Mouse (Mus musculus) MEL (cell line): ENCODE results near the gene Arl15. TPM values are rescaled to one million over a fixed set of nuclear protein-coding genes. Genes with fewer than 3 reads are reported as not detected.

Experiments used
- DNase-seq: peaks from one replicate; pipeline ENCODE4 v3.0.0; 2011; ENCODE audit warnings: low read depth, low spot score
- H3K27ac ChIP-seq: 2 replicates; pipeline ENCODE4 v1.5.1; 2012; ENCODE audit warnings: low read depth, mild to moderate bottlenecking, control low read depth, low read length, moderate library complexity; ENCODE audit not compliant: control insufficient read depth
- H3K27me3 ChIP-seq, 2 experiments: fragments of 150-350 bp in 1 of 2; sonication (generic) in 1 of 2; 2 replicates each; pipeline ENCODE4 v1.6.1; 2012; ENCODE audit warnings: low read length in 2 of 2, mild to moderate bottlenecking in 2 of 2, improper control_type of control experiment in 1 of 2, moderate library complexity in 1 of 2; ENCODE audit not compliant: insufficient read depth in 2 of 2, control insufficient read depth in 1 of 2
- H3K36me3 ChIP-seq, 2 experiments: 2 replicates each; pipeline ENCODE4 v1.6.1; 2012 to 2014; ENCODE audit warnings: low read length in 2 of 2, improper control_type of control experiment in 1 of 2, inconsistent platforms in 1 of 2, mild to moderate bottlenecking in 1 of 2; ENCODE audit not compliant: insufficient read depth in 2 of 2, control insufficient read depth in 1 of 2
- H3K4me1 ChIP-seq, 2 experiments: fragments of 150-350 bp in 1 of 2; sonication (generic) in 1 of 2; 2 replicates each; pipeline ENCODE4 v1.6.1; 2012; ENCODE audit warnings: low read length in 2 of 2, improper control_type of control experiment in 1 of 2, mild to moderate bottlenecking in 1 of 2; ENCODE audit not compliant: insufficient read depth in 2 of 2, control insufficient read depth in 1 of 2
- H3K4me3 ChIP-seq, 2 experiments: fragments of 150-350 bp in 1 of 2; sonication (generic) in 1 of 2; 2 replicates each; pipeline ENCODE4 v1.5.1; 2012; ENCODE audit warnings: low read depth in 2 of 2, low read length in 2 of 2, mild to moderate bottlenecking in 2 of 2, moderate library complexity in 2 of 2, control low read depth in 1 of 2, improper control_type of control experiment in 1 of 2; ENCODE audit not compliant: control insufficient read depth in 1 of 2, insufficient read depth in 1 of 2
- H3K79me2 ChIP-seq: 2 replicates; pipeline ENCODE4 v1.6.1; 2012; ENCODE audit warnings: mild to moderate bottlenecking, low read length, moderate library complexity; ENCODE audit not compliant: control insufficient read depth, poor library complexity, insufficient read depth
- H3K9ac ChIP-seq: 2 replicates; pipeline ENCODE4 v1.6.1; 2012; ENCODE audit warnings: low read depth, mild to moderate bottlenecking, control low read depth, low read length, moderate library complexity; ENCODE audit not compliant: control insufficient read depth, poor library complexity, severe bottlenecking
- H3K9me3 ChIP-seq: fragments of 150-350 bp; sonication (generic); replicated peaks from 2 replicates; pipeline ENCODE4 v1.6.1; 2012; ENCODE audit warnings: mild to moderate bottlenecking, low read length, improper control_type of control experiment, moderate library complexity; ENCODE audit not compliant: insufficient read depth
- BHLHE40 ChIP-seq: IDR thresholded peaks from 2 replicates; pipeline ENCODE4 v1.6.1; 2012; ENCODE audit warnings: low read depth, mild to moderate bottlenecking, inconsistent platforms, low read length, improper control_type of control experiment, borderline replicate concordance
- CHD2 ChIP-seq: IDR thresholded peaks from 2 replicates; pipeline ENCODE4 v1.6.1; 2011; ENCODE audit warnings: low read length, improper control_type of control experiment
- CTCF ChIP-seq, 3 experiments: IDR thresholded peaks in 2 of 3; conservative IDR thresholded peaks in 1 of 3; 2 replicates each; pipeline ENCODE4 v1.5.1; 2011 to 2012; ENCODE audit warnings: low read length in 3 of 3, low read depth in 2 of 3, mild to moderate bottlenecking in 2 of 3, improper control_type of control experiment in 1 of 3, inconsistent platforms in 1 of 3, mixed read lengths in 1 of 3, moderate library complexity in 1 of 3; ENCODE audit not compliant: control insufficient read depth in 1 of 3, insufficient read depth in 1 of 3, poor library complexity in 1 of 3, severe bottlenecking in 1 of 3
- ELF1 ChIP-seq: IDR thresholded peaks from 2 replicates; pipeline ENCODE4 v1.6.1; 2014; ENCODE audit warnings: low read depth, mild to moderate bottlenecking, inconsistent platforms, low read length, improper control_type of control experiment, moderate library complexity
- EP300 ChIP-seq, 2 experiments: IDR thresholded peaks; 2 replicates each; pipeline ENCODE4 v1.6.1; 2011; ENCODE audit warnings: improper control_type of control experiment in 2 of 2, low read length in 2 of 2, low read depth in 1 of 2, mild to moderate bottlenecking in 1 of 2
- ETS1 ChIP-seq: IDR thresholded peaks from 2 replicates; pipeline ENCODE4 v1.6.1; 2012; ENCODE audit warnings: low read depth, mild to moderate bottlenecking, inconsistent platforms, low read length, improper control_type of control experiment, moderate library complexity
- GATA1 ChIP-seq: IDR thresholded peaks from 2 replicates; pipeline ENCODE4 v1.6.1; 2011; ENCODE audit warnings: low read depth, low read length, improper control_type of control experiment
- HCFC1 ChIP-seq: IDR thresholded peaks from 2 replicates; pipeline ENCODE4 v1.6.1; 2012; ENCODE audit warnings: low read depth, mild to moderate bottlenecking, inconsistent platforms, low read length, improper control_type of control experiment, moderate library complexity
- MAZ ChIP-seq: IDR thresholded peaks from 2 replicates; pipeline ENCODE4 v1.6.1; 2012; ENCODE audit warnings: low read depth, mild to moderate bottlenecking, inconsistent platforms, low read length, improper control_type of control experiment
- MXI1 ChIP-seq: IDR thresholded peaks from 2 replicates; pipeline ENCODE4 v1.6.1; 2011; ENCODE audit warnings: mild to moderate bottlenecking, low read depth, low read length, improper control_type of control experiment
- POLR2AphosphoS2 ChIP-seq: IDR thresholded peaks from 2 replicates; pipeline ENCODE4 v1.6.1; 2011; ENCODE audit warnings: low read length, improper control_type of control experiment
- POLR2AphosphoS5 ChIP-seq: IDR thresholded peaks from 2 replicates; pipeline ENCODE4 v1.6.1; 2012; ENCODE audit warnings: low read depth, borderline replicate concordance, mild to moderate bottlenecking, inconsistent platforms, low read length, moderate library complexity, mixed read lengths
- RCOR1 ChIP-seq: IDR thresholded peaks from 2 replicates; pipeline ENCODE4 v1.6.1; 2012; ENCODE audit warnings: low read depth, mild to moderate bottlenecking, inconsistent platforms, low read length, improper control_type of control experiment
- SIN3A ChIP-seq: IDR thresholded peaks from 2 replicates; pipeline ENCODE4 v1.6.1; 2012; ENCODE audit warnings: low read length, improper control_type of control experiment, inconsistent platforms
- SMC3 ChIP-seq: IDR thresholded peaks from 2 replicates; pipeline ENCODE4 v1.6.1; 2011; ENCODE audit warnings: low read depth, low read length, improper control_type of control experiment
- TAL1 ChIP-seq: IDR thresholded peaks from 2 replicates; pipeline ENCODE4 v1.6.1; 2012; ENCODE audit warnings: mild to moderate bottlenecking, inconsistent platforms, low read length, moderate library complexity, mixed read lengths
- TBP ChIP-seq: IDR thresholded peaks from 2 replicates; pipeline ENCODE4 v1.8.0; 2011; ENCODE audit warnings: low read depth, low read length, improper control_type of control experiment
- TCF12 ChIP-seq: IDR thresholded peaks from 2 replicates; pipeline ENCODE4 v1.6.1; 2014; ENCODE audit warnings: low read depth, mild to moderate bottlenecking, inconsistent platforms, low read length, improper control_type of control experiment, moderate library complexity
- ZMIZ1 ChIP-seq: IDR thresholded peaks from 2 replicates; pipeline ENCODE4 v1.6.1; 2012; ENCODE audit warnings: low read depth, mild to moderate bottlenecking, inconsistent platforms, low read length, improper control_type of control experiment, moderate library complexity
- polyA plus RNA-seq, 2 experiments: library from polyadenylated mRNA; stranded (reverse) in 1 of 2; unstranded in 1 of 2; fragments of >175 nt in 1 of 2; fragments of >200 nt in 1 of 2; gene quantifications; 2 replicates each; pipeline versions ENCODE4 v1.2.1 to v1.2.4; 2012; ENCODE audit warnings: low replicate concordance in 2 of 2, low read depth in 1 of 2; ENCODE audit not compliant: insufficient read length in 2 of 2, insufficient read depth in 1 of 2, missing spikeins in 1 of 2
- total RNA-seq: library from RNA; depleted of rRNA; stranded (reverse); fragments of 300-350 nt; gene quantifications from 2 replicates; pipeline ENCODE4 v1.2.3, GENCODE M21; 2012

Arl15 gene
- total and polyA plus RNA-seq, 3 experiments = 3.6 to 5.8 TPM; not detected in 1

DNA sequence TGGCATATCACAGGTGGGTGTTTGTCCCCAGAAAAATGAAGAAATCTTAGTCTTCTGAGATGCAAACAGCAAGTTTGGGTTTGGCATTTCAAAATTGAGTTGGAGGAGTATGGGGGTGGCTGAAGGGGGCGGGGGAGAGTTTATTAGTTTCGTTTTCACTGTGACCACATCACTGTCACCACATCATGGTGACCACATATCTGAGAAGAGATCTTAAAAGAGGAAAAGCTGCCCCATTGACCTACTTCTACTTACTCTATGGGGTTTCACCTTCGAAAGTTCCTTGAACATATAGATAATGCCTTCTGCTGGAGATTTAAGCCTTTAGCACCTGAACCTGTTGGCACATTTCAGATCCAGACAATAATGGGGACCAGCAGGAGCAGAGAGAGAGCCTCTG lies 34.3 kb downstream of the Arl15 start:
- H3K79me2 ChIP-seq = no peaks in the 10 kb centered on the region
- H3K36me3 ChIP-seq = peaks cover 0 to 29% of the 10 kb centered on the region in 2 experiments; a peak in 2 of 4 replicates
- no peaks in the 10 kb centered on the region for H3K9me3 ChIP-seq
- H3K27ac ChIP-seq = peak overlapping the region; percentile 59
- H3K4me1 ChIP-seq = peaks cover 17 to 30% of the 10 kb centered on the region in 2 experiments
- no peak overlapping the region for H3K9ac ChIP-seq
- TF ChIP-seq ZMIZ1 (no peak), CTCF (IDR thresholded peaks at IDR 0.05 in 2 of 3, conservative IDR thresholded peaks at IDR 0.05 in 1 of 3; ENCODE audit: control insufficient read depth in 1 of 3, insufficient read depth in 1 of 3, low read depth in 2 of 3, low read length in 3 of 3, poor library complexity in 1 of 3, severe bottlenecking in 1 of 3) (no peak), POLR2AphosphoS5 (no peak)
- TF ChIP-seq, all 39 proteins: peak for 0
- no peak overlapping the region for H3K4me3 ChIP-seq
- no peaks in the 10 kb centered on the region for H3K27me3 ChIP-seq
- DNase-seq = no peak

DNA sequence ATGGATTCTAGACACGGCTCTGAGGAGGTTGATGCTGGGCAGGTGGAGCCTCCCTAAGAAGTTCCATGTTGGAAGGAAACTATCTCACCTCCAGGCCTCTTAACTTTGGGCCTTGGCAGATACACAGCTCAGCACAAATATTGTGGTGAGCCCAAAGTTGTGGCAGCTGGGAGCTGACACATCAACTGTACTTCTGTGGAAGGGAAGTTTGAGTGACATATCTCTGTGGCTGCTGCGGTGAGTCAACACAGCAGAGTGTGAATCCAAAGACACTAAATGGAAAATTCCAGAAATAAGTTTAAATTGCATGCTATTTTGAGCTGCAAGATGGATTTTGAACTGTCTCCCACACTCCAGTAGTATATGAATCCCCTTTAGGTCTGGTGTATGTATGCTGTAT lies 34.8 kb downstream of the Arl15 start:
- Histone ChIP-seq H3K4me3 (no peak overlapping the region), H3K9ac (no peak overlapping the region), H3K36me3 (peaks cover 0 to 29% of the 10 kb centered on the region in 2 experiments; a peak in 2 of 4 replicates), H3K4me1 (peaks cover 17 to 30% of the 10 kb centered on the region in 2 experiments), H3K9me3 (no peaks in the 10 kb centered on the region), H3K27ac (peak overlapping the region; percentile 59), H3K79me2 (no peaks in the 10 kb centered on the region), H3K27me3 (no peaks in the 10 kb centered on the region)
- peak; percentile 76 for DNase-seq
- TF ChIP-seq ELF1 = no peak
- no peak for TF ChIP-seq MAZ
- no peak for TF ChIP-seq CHD2
- TF ChIP-seq TBP = no peak
- no peak for TF ChIP-seq SMC3
- TF ChIP-seq CTCF (IDR thresholded peaks at IDR 0.05 in 2 of 3, conservative IDR thresholded peaks at IDR 0.05 in 1 of 3; ENCODE audit: control insufficient read depth in 1 of 3, insufficient read depth in 1 of 3, low read depth in 2 of 3, low read length in 3 of 3, poor library complexity in 1 of 3, severe bottlenecking in 1 of 3) = no peak
- 0 out of 2 replicates have a peak, but pooled peaks have one; percentile 22 for TF ChIP-seq MXI1
- TF ChIP-seq GATA1 = peak; percentile 45; the same call in 1 of the 2 replicates
- 0 out of 2 replicates have a peak, but pooled peaks have one; percentile 27 for TF ChIP-seq TCF12
- TF ChIP-seq RCOR1 = no peak
- no peak for TF ChIP-seq HCFC1
- no peak for TF ChIP-seq TAL1
- peak; percentile 48 to 67; a peak in 3 of 4 replicates for TF ChIP-seq EP300 (IDR thresholded peaks at IDR 0.05; ENCODE audit: low read depth in 1 of 2, low read length in 2 of 2)
- no peak for TF ChIP-seq BHLHE40
- peak; percentile 88 for TF ChIP-seq ETS1
- TF ChIP-seq SIN3A = 0 out of 2 replicates have a peak, but pooled peaks have one; percentile 52
- TF ChIP-seq POLR2AphosphoS2 = no peak
